Mouse (Mus musculus): ENCODE measurements around the gene Bmp8b.
"Not testable (repeated sequence)": the region's sequence is repeated elsewhere in the genome, so short reads cannot be mapped to it uniquely, and the experiment has no call there.

The Bmp8b gene

GRCm38 (mm10) chr4:123104651-123105450 lies at the start of gene Bmp8b:
TSS of gene Bmp8b (plus strand) at chr4:123105165.
- no peak for DNase-seq

GRCm38 (mm10) chr4:123056560-123057109 lies 48.3 kb upstream of the Bmp8b start:
- no peak for DNase-seq

DNA sequence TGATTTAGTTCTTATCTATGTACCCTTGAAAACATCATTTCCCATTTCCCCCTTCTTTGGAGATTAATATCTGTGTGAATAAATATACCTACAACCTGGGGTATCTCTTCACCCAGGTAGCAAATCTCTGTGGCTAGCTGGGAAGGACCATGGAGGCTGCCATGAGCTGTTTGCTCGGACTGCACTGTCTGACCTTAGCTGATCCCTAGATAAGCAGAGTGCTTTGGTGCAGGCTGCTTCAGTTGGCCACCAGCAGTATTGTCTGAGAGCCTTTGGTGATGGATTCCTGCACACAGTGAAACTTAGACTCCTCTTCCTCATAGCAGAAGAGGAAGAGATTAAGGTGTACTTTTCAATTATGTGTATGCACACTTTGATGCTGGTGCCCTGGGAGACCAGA lies 47.0 kb upstream of the Bmp8b start:
- DNase-seq: no peak

DNA sequence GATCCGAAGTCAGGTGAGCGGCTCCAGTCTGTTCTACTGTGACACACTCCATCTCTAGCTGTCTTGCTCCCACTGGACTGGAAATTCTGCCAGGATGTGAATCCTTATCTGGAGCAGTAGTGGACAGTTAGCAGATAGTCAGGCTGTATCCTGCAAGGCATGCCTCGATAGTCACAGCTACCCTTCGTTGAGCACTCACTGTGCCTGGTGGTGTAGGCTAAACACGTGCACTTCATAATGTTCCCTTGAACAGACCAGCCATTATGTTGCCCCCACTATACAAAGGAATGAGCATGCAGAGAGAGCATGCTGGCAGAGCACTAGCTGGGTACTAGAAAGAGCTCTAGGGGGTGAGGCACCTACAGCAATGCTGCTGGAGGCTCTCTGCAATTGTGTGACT lies 43.2 kb upstream of the Bmp8b start:
- no peak for DNase-seq

DNA sequence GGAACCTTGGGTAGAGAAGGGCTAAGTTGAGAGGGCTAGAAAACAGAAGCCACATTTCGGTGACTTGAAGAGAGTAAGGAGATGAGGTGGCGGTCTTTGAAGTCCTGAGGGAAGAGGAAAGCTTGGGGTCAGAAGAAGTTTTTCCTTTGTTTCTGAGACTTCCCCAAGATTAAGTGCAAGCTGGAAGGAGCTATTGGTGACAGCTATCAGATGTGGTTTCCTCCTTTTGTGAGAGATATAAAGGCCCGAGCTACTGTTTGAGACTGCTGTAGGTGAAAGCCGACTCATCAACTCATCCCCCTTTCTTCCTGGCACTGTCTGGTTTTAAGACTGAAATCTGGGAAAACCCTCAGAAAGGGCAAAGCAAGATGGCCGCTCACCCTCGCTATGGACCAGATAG lies 36.3 kb upstream of the Bmp8b start:
- DNase-seq: no peak

- peak; percentile 41 to 63 for DNase-seq
Observed at GRCm38 (mm10) chr4:123071266-123071966, 33.5 kb upstream of the Bmp8b start.

DNA sequence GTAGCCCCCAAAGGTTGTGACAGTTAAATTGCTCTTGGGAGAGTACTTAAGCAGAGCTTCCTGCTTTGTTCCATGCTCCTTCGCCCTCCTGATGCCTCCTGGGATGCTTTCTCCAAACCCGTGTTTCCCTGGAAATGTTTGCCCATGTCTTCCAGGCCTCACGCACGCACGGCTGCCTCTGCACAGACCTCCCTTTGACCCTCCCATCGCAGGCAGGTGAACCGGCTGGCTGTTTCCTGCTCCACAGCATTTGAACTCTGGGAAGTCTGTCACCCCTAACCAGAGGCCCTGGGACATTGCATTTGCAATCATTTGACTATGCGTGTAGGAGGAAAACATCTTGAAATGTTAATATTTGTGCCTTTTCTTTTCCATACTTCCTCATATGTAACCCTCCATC lies 28.0 kb upstream of the Bmp8b start:
- no peak for DNase-seq

- DNase-seq: no peak
Observed at GRCm38 (mm10) chr4:123078231-123078630, 26.7 kb upstream of the Bmp8b start.

DNA sequence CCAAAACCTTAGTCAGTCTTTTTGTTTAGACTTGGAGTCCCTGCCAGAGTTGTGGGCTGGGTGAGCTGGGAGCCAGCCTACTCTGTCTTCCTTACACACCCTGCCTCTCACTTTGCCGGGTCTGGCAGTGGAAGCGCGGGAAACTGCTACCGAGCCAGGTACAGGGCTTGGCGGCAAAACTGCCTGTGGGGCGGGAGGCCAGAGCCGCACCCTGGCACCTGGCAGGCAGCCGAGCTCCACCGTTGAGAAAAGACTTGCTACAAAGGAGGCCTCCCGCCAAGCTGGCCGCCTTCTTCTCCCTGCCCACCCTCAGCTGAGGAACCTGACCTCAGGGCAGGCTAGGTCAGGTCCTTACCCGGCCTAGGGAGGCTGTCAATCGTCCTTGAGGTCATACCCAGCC lies 24.2 kb upstream of the Bmp8b start:
- DNase-seq: peak; percentile 53 to 68

GRCm38 (mm10) chr4:123082283-123083163 lies 22.4 kb upstream of the Bmp8b start:
- DNase-seq: peak; percentile 72 to 75

DNA sequence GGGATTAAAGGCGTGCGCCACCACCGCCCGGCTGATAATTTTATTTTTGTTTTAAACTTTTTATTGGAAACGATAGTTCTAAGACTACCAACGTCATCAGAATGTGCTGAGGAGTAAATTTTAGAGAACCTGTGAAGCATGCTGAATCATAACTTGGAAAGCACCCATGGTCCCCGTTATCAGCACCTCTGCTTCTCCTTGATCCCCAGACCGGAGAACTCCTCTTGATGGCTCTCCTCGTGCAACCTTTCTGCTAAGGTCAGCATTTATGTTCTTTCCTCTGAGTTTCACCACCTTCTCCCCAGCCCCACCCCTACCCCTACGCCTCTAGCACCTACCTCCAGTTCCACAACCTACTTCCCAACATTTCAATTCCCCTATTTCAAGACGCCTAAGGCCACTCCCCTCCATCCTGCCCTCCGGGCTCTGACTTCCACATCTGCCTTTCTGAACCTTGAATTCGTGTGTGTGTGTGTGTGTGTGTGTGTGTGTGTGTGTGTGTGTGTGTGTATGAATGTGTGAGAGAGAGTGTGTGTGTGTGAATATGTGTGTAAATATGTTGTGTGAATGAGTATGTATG lies 21.6 kb upstream of the Bmp8b start:
- DNase-seq: no peak

GRCm38 (mm10) chr4:123085290-123085689 lies 19.7 kb upstream of the Bmp8b start:
- no peak for DNase-seq

- DNase-seq: no peak
Observed at GRCm38 (mm10) chr4:123086381-123086780, 18.6 kb upstream of the Bmp8b start.

- DNase-seq: no peak
Observed at GRCm38 (mm10) chr4:123092621-123093020, 12.3 kb upstream of the Bmp8b start.

GRCm38 (mm10) chr4:123093064-123093776 lies 11.7 kb upstream of the Bmp8b start:
- no peak for DNase-seq

DNA sequence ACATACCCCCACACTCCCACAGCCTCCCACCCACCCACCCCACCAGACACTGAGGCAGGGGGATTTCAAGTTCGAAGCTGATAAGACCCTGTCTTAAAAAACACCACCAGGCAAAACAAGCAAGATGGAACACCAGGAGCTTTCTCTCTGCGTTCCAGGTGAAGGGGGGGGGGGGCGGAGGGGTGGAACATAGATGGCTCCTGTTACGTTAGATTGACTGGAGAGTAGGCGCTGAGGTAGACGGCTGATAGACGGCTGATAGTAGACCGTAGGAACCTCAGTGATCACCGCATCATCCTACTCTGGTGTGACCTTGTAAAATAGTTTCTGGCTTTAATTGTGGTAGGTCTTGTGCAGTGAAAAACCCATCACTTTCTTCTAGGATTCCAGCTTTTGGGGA lies 11.1 kb upstream of the Bmp8b start:
- no peak for DNase-seq

DNA sequence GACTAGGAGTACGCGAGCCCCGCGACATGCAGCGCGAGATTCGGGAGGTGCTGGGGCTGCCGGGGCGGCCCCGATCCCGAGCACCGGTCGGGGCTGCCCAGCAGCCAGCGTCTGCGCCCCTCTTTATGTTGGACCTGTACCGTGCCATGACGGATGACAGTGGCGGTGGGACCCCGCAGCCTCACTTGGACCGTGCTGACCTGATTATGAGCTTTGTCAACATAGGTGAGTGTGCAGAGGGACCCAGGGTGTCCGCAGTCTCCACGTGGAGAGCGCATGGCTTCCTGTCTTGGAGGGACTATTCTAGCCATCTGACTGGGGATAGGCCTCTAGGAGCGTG lies 456 bp downstream of the Bmp8b start:
- DNase-seq: no peak

- not testable (repeated sequence) for DNase-seq
Observed at GRCm38 (mm10) chr4:123105929-123106328, 964 bp downstream of the Bmp8b start.

- no peak for DNase-seq
Observed at GRCm38 (mm10) chr4:123106864-123107263, 1.9 kb downstream of the Bmp8b start.

- no peak for DNase-seq
Observed at GRCm38 (mm10) chr4:123108056-123108455, 3.1 kb downstream of the Bmp8b start.

DNA sequence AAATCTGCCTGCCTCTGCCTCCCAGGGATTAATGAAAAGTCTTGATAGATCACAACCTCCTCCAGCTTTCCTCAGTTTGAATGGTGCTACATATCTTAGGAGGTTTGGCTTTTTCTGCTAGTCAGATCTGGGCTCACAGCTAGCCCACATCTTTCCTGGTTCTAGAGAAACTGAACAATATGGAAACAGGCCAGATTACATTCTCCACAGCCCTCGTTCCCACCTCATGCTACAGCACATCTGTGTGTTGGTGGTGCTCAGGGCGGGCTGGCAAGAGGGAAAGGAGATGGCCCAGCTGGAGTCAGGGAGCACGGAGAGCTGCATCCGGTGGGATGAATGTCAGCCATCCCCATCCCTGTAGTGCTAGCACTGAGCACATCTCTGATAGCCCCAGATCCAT lies 5.8 kb downstream of the Bmp8b start:
- no peak for DNase-seq

Data from cerebellum, postnatal 25 days (tissue).